Mouse (Mus musculus): ENCODE results near the gene Pgrmc1.

GRCm38 (mm10) chrX:36595247-36595646 lies 2.8 kb upstream of the Pgrmc1 start:
- no peak for TF ChIP-seq CTCF (IDR thresholded peaks at IDR 0.05; ENCODE audit: low read depth)
- TF ChIP-seq EP300 (IDR thresholded peaks at IDR 0.05; ENCODE audit: low read depth) = no peak
